Mouse (Mus musculus): ENCODE measurements at regions not wholly inside any gene's neighbourhood (a gene's known extent, or its start where the extent isn't known, plus 50 kb on each side); places are given as distances from the start of the nearest gene placed in this dataset.

DNA sequence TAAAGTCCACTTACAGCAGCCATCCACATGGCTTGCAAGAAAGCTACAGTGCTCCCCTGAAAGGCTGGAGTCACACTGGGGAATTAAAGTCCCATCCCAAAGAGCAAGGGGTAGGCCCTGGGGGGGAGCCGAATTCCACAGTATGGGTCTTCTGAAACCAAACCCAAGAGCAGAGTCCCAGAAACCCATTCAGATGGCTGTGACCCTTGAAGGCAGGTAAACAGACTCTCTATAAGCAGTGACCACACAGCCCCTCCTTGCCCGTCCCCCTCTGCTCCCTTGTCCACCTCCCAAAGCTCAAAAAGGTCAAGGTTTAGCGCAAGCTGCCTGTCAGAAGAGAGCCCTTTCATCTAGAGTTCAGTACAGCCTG is 176.9 kb upstream of the Bmp4 start:
- TF ChIP-seq CTCF (IDR thresholded peaks at IDR 0.05 in 2 of 3, conservative IDR thresholded peaks at IDR 0.05 in 1 of 3; ENCODE audit: control insufficient read depth in 1 of 3, insufficient read depth in 1 of 3, low read depth in 2 of 3, low read length in 3 of 3, poor library complexity in 1 of 3, severe bottlenecking in 1 of 3) (no peak), MYC (IDR thresholded peaks at IDR 0.05; ENCODE audit: low read depth, low read length) (no peak), USF1 (IDR thresholded peaks at IDR 0.05; ENCODE audit: low read depth, low read length) (no peak), ZKSCAN1 (IDR thresholded peaks at IDR 0.05; ENCODE audit: low read depth, low read length) (no peak), UBTF (IDR thresholded peaks at IDR 0.05; ENCODE audit: borderline replicate concordance, insufficient read depth, low read depth, low read length) (no peak), EP300 (IDR thresholded peaks at IDR 0.05; ENCODE audit: low read depth in 1 of 2, low read length in 2 of 2) (no peak), POLR2AphosphoS5 (IDR thresholded peaks at IDR 0.05; ENCODE audit: borderline replicate concordance, low read depth, low read length) (no peak), TAL1 (IDR thresholded peaks at IDR 0.05; ENCODE audit: low read length) (no peak), MYB (IDR thresholded peaks at IDR 0.05; ENCODE audit: low read depth, low read length) (no peak), E2F4 (IDR thresholded peaks at IDR 0.05; ENCODE audit: borderline replicate concordance, low read depth, low read length) (no peak)
